Mouse (Mus musculus) layer of hippocampus, adult 9-10 months (tissue): ENCODE results near the gene Col11a2.

Experiments
- DNase-seq: peaks from one replicate; pipeline ENCODE4 v3.0.0; 2022; ENCODE audit warnings: low spot score

Gene Col11a2

DNA sequence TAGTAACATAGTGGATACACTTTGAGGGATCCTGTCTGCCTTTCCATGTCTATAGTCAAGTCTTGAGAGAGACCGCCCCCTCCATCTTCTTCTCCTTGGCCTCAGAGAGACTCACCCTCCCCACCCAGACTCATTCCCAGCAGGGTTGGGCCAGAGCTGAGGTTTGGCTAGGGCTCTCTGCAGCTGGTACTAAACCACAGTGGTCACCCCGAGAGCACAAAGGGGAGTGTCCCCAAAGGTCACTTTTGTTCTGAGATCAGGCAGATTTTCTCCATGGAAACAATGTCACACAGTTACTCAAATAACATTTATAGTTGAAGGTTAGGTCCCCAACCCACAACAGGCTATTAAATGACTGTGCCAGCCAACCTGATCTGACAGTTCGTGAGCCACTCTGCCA is 29.6 kb downstream of the Col11a2 start:
- no peak for DNase-seq

DNA sequence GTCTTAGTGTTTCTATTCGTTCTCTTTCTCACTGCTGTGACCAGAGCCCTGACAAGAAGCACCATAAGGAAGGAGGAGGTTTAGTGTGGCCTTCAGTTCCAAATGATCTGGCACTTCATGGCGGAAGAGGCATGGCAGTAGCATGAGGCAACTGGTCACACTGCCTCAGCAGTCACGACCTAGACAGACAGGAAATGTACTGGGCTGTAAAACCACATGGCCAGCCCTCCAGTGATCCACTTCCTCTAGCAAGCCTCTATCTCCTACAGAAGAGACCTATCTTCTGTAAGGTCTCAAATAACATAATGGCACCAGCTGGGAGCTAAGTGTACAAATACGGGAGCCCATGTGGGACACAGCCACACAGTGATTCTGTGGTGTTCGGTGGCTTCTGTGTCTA is 32.9 kb downstream of the Col11a2 start:
- DNase-seq: no peak

DNA sequence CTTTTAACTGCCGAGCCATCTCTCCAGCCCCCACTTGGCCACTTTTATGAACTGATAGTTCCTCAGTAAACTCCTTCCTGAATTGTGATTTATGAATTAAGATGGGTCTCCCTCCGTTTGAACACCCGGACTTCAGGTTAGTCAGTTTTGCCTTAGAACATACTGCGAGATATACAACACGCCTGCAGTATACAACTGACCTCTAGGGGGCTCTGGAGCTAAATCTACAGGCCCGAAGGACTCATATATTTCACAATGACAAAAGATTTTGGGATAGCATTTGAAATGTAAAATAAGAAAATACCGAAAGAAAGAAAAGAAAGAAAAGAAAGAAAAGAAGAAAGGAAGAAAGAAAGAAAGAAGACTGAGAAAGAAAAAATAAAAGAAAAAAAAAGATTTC is 36.0 kb downstream of the Col11a2 start:
- DNase-seq: peak; percentile 79

DNA sequence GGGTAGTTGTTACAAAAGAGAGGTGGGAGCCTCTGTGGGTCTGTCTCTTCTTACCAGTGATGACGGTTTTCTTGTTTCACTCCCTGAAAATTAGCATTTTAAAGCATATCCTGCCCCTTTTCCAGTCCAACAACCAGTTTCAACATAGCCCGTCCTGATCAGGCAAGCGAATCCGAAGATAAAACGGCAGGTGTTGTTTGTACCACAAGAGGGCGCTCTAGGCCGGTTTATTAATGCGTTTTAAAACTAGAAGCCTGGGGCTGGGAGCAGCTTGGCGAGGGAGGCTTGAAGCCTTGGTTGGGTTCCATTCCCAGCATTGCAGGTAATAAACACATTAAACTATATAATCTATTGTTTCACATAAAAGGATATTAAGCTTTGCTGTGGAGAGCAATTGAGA is 38.3 kb downstream of the Col11a2 start:
- DNase-seq: peak; percentile 39

DNA sequence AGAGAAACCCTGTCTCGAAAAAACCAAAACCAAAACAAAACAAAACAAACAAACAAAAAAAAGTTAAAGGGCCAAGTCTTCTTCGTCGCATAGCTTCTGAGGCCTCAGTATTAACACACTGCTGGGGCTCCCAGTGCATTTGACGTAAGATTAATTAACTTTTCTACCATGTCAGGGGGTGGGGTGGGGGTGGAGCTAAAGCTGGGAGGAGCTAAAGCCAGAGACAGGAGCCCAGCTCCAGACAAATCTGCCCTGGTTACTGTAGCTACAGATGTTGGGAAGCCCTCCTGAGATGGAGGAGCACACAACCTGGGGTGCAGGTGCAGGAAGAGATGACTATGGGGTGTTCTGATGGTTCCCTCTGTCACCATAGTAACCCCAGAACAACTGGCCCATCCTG is 38.9 kb downstream of the Col11a2 start:
- no peak for DNase-seq

DNA sequence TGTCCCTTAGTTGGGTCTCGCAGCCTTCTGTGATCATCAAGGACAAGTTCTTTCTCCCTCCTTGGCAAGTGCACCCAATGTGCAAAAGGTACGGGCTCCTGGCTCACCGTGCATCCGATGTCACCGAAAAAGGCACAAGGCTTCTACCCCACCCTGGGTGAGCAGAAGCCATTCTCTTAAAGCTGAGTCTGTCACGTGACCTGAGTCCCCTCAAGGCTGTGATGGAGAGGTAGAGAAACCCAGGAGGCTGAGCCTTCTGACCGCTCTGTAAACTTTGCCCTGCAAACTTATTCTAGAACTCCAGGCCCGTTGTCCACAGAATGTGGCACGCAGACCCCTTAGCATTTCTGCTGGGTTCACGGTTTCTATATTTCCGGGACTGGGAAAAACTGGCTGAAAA is 39.8 kb downstream of the Col11a2 start:
- DNase-seq: no peak

DNA sequence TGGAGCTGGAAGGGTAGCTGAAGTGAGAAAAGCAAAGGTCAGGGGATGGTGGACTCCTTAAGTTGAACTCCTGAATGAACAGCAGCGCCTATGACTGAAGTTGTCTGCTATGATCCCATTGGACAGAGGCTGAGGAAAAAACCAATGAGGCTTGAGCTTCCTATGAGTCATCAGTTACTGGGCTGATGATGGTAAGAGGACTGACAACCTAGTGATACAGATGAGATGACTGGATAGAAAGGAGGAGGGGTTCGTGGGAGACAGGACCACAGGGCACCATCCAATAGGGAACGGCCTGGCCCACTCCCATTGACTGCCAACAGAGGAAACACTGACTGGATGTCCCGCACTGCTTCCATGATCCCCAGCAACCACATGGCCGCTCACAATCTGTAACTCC is 40.4 kb downstream of the Col11a2 start:
- DNase-seq: peak; percentile 45

DNA sequence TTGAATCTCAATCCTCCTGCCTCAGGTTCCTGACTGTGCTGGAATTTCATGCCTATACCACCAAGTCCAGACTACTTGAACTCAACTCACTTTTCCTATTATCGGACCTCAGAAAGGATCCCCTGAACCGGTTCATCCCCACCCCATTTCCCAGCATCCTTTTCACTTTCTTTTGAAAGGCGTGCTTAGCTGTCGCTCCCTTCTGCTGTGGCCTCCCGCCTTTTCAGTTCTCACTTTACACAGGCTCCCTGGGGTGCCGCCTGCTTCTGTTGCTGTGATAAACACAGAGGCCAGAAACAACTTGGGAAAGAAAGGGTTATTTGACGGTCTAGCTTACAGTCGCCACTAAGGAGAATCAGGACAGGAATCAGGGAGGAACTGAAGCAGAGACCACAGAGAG is 43.9 kb downstream of the Col11a2 start:
- no peak for DNase-seq

DNA sequence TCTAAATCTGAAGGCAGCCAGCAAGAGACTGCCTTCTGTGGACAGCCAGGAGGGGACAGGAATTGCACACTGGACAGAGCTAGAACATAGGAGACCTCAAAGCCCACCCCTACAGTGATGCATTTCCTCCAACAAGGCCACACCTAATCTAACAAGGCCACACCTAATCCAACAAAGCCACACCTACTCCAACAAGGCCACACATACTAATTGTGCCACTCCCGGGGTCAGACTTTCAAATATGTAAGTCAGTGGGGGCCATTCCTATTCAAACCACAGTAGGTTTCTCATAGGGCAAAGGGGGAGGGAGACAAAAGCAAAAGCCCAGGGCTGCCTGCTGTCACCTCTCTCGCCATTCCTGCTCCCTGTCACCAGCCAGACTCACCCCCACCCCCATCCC is 48.1 kb downstream of the Col11a2 start:
- DNase-seq: no peak

DNA sequence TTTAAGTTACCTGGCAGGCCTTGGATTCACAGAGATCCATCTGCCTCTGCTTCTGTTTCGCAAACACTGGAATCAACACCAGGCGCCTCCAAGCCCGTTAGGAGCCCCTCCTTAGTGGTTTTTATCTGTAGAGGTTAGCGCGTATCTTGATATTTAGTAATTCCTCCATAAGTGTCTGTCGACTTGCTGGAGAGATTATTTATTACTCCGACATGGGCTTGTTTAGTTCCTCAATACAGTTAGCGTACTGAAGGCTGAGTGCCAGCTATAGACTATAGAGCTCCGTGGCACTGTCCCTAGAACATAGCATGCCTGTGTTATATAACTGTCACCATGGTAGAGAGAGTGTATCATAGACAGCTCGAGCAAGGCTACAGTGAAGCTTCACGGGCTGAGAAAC is 48.9 kb downstream of the Col11a2 start:
- no peak for DNase-seq

DNA sequence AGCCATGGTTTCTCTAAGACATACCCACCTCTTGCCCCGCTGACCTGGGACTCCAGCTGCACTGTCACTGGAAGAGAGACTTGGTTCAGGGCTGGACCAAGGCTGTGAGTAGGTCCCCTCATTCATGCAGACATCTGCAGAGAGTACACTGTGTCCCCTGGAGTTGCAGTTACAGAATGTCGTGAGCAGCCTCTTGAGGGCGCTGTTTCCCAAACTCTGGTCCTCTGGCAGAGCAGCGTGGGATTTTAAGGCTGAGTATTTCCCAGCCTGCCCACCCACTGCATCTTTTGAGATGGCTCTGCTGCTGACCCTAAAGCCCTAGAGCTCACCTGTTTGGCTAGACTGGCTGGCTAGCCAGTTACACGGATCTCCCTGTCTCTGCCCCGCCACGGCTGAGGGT is 51.7 kb downstream of the Col11a2 start:
- DNase-seq: no peak

DNA sequence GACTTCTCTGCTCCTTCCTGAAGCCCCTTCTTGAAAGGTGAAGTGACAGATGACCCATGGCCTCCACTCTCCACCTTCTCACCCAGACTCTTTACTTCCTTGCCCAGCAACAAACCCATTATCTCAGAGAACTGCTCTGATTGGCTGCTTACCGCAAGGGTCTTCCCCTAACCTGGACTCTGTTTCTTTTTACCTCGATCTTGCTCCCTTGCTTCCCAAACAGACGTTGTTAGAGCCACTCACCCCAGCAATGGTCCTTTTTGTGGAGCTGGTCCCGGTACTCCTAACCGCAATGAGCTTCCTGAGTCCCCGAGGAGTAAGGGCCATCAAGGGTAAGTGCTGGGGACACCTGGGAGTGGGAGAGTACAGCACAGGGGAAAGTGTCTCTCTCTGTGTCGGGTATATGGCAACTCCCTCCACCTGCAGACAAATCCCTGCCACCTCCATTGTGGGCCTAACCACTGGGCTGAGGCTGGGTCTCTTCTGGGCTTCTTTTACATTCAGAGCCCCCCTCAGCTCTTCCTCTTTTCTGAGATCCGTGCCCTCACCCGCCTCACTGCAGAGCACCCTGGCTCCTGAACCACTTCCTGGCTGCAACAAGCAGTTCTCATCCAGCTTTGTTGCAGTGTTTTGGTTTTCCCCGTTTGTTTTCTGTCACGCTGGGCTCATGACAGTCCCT is 53.1 kb downstream of the Col11a2 start, which contains the start of gene H2-Oa:
TSS of gene H2-Oa (plus strand) at position 144 of the 679 bp plus-strand sequence.
- DNase-seq: no peak

DNA sequence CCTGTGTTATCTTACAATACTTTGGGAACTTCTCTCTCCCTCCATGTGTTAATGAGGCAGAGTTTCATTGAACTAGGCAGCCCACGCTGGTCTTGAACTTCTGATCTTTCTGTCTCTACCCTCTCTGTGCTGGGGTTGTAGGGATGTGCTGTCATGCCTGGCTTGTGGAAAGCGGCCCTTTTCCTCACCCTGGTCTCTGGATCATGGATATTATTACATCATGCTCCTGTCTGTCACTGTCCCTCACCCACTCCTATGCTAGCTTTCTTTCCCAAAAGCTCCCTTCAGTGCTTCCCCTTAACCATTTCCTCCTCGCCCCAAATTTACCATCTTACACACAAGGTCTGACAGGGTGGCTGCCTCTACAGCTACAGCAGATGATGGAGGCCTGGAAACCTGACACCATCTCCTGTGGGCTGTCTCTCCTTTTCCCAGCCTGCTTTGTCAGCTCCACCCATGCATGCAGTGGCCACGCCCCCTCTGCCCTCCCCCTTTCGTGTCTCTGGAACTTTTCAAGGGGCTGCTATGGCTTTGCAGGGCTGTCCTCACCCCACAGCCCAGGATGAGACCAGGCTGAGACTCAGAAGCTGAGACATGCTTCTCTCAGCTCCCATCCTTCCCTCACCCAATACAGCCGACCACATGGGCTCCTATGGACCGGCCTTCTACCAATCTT is 54.1 kb downstream of the Col11a2 start:
- DNase-seq: no peak

DNA sequence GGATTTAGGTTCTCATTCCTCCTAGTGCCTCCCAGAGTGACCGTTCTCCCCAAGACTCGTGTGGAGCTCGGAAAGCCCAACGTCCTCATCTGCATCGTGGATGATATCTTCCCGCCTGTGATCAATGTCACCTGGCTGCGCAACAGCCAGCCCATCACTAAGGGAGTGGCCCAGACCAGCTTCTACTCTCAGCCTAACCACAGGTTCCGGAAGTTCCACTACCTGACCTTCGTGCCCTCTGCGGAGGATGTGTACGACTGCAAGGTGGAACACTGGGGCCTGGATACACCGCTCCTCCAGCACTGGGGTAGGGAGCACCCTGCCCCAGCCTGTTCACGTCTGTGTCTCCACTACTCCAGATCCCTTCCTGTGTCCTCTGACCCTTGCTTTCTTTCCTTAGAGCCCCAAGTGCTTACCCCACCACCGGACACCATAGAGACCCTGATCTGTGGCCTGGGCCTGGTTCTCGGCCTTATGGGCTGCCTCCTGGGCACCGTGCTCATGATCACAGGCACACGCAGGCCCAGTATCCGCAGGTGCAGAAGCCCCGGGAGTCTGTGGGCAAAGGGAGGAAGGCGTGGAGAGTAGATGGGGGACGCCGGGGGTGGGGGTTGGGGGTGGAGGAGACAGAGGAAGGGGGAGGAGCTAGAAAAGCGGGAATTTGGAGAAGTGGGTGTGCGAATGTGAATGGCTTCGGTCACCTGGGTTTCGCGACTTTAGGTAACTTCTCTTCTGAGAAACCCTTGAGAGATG is 55.2 kb downstream of the Col11a2 start:
- no peak for DNase-seq

DNA sequence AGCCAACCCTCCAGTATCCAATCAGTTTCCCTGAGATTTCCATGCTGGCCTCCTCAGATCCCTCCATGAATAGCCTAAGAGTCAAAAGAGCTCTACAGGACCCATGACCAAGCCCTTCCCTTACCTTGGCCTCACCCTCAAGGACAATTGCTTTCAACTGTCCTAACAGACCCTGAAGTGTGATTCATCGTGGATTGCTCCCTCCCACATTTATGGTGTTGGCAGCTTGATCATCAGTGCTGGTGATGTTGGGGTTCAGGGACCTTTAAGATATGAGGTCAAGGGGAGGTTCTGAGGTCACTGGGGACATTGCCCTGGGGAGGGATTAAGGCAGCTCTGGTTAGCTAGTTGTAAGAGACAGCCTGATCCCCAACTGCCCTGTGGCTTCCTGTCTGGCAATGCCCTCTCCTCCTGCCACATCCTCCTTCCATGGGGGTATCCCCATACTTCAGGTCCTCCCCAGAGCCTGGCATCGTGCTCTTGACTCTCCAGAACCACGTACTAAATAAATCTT is 57.3 kb downstream of the Col11a2 start:
- DNase-seq: no peak

DNA sequence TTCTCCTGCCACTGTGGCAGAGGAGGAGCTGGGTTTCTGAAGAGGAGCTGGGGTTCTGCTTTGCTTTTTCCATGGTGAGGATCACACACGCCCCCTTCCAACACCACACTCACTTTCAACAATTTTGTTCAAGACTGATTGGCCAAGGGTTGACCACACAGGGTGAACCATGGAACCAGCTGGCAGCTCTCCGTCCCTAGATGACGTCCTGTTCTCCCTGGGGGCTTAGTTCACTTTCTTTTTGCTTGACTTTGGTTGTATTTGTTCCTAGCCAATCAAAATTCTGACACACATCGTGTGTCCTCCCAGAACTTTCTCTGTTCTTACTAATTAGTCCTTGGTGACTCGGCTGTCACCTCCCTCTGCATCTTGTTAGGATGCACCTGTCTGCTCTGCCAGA is 58.0 kb downstream of the Col11a2 start:
- DNase-seq: no peak

DNA sequence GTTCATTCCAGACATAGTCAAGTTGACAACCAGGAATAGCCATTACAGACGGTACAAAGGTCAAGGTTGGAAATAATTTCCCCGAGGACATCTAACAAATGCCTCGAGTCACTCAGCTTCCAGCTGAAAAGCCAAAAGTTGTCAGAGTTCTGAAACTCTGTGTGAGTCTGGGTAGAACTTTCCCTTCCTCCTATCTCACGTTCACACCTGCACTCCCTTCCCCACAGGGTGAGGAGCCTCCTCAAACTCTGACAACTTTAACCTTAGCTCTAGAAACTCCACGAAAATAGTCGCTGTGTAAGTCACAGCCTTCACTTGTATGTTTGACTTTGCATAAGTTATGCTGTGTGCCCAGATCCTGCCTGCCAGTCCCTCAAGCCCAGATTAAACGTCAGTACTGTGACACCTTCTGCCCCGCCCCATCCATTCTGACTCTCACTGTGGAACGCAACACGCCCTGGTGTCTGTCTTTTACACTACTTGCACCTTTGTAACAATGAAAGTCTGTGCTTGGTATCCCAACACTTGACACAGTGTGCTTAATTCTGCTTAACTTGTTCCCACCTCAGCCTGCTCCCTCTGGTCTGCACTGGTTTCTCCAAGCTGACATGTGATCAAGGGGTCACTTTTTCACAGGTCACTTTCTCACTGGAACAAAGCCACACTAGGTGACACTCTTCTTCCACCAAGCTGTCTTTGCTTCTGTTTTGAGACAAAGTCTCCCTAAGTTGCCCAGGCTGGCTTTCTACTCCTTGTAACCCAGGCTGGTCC is 59.7 kb downstream of the Col11a2 start:
- no peak for DNase-seq

DNA sequence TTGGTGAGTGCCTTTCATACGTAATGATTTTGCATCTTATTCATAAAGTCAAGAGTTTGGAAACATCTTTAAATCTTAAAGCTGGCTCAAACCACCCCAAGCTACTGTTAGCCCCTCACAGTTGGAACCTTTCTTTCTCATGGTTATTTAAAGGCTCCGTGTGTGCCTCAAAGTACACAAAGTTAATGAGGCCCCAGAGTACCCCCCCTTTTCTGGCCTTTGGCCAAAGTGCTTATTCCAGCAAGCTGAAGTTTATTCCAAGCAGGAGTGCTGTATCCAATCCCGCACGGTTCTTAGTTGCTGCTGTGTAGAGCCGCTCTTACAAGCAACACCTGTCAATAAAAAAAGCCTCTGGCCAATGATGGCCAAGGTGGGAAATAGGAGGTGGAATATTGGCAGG is 60.3 kb downstream of the Col11a2 start:
- DNase-seq: no peak

DNA sequence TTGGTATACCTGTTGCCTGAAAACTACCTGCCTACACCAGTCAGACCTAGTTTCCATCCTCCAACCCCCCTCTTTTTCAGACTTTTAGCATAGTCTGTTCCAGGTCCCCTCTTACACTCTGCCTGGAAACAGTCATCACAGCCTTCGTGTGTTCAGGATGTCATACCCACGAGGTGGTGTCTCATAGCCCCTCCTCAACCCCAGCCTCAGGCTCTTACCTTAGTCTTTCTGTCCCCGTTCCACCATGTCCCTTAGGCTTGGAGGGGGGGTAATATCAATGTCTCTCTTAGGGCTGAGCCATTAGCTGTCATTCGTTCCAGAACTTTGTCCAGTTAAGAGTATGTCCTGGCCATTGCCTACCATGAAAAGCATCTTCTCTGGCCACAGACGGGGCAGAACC is 61.9 kb downstream of the Col11a2 start:
- no peak for DNase-seq

DNA sequence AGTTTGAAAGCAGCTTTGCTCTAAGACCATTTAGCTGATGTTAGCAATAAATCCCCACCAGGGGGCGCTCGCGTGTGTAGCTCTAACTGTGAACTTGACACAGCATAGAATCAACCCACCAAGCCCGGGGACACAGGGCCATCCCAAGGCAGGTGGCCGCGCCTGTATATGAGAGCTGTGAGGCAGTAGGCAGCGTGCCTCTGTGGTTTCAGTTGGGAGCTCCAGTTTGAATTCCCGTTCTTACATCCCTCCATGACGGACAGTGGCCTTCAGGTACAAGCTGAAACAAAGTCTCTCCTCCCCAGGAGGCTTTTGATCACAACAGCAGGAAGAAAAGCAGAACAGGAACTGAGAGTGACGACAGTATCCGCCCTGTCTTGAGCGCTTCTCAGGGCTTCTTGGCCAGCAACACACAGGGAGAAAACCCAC is 62.4 kb downstream of the Col11a2 start:
- DNase-seq: peak; percentile 97

DNA sequence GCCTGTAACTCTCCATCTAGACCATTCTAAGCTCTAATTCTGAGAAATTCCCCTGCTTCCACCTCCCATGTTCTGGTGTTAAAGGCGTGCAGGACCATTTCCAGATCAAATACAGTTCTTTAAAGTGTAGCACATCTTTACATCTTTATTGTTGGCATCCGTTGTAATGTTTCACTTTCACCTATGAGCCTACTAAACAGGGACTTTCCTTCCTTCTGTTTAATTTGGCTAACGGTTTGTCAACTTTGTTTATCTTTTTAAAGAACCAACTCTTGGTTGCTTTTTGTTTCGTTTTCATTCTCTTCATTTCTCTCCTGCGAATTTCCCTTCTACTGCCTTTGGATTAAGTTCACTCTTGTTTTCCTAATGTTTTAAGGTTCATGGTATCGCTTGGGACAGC is 63.6 kb downstream of the Col11a2 start:
- no peak for DNase-seq

DNA sequence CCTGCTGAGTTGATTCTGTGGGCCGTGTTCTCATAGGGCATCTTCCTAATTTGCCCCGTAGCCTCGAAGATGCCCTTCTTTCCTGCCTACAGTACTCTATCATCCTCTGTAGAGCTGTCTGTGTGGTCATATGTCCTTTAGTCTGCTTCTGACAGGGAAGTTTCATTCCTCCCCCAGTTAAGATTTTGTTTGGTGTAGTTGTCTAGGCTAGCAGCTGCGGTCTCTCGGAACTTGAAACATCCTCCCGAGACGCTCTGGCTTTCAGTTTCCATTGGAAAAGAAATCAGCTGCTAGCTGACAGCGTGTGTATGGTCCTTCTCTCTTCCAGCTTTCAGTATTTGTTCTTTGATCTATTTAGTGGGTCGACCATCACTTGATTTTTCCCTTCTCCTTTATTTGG is 65.6 kb downstream of the Col11a2 start:
- no peak for DNase-seq
